Mouse (Mus musculus) small intestine, adult 2 months (tissue): Measurements from ENCODE around the gene Atp4b.

Experiments used
- CTCF ChIP-seq: fragments of 200-500 bp; IDR thresholded peaks from 2 replicates; pipeline ENCODE4 v1.5.1; 2012; ENCODE audit warnings: low read depth, mild to moderate bottlenecking, control low read depth, inconsistent platforms, low read length, moderate library complexity, mixed read lengths; ENCODE audit not compliant: insufficient replicate concordance, insufficient read length; ENCODE audit errors: extremely low read depth
- POLR2A ChIP-seq: fragments of 200-500 bp; IDR thresholded peaks from 2 replicates; pipeline ENCODE4 v1.6.1; 2012; ENCODE audit warnings: low read depth, mild to moderate bottlenecking, control low read depth, inconsistent platforms, low read length, moderate library complexity

- TF ChIP-seq POLR2A: no peak
- no peak for TF ChIP-seq CTCF
Observed at GRCm38 (mm10) chr8:13413823-13414390, 17.3 kb upstream of the Atp4b start.
